Mouse (Mus musculus) hindbrain, embryonic 11.5 days (tissue): Measurements from ENCODE around the gene Coa3. TPM values are rescaled to one million over a fixed set of nuclear protein-coding genes. Genes with fewer than 3 reads are reported as not detected.

Experiments
- ATAC-seq: fragments of 200-750 bp; cut with Nextera tagmentation; 2 replicates; pipeline ENCODE4 v1.8.0; 2017; ENCODE audit warnings: mild to moderate bottlenecking, moderate TSS enrichment, moderate library complexity; ENCODE audit not compliant: low FRiP score
- DNase-seq: peaks from one replicate; pipeline ENCODE4 v3.0.0-alpha.2; 2015; ENCODE audit warnings: low spot score
- H3K27ac ChIP-seq: fragments of 300-500 bp; sonication (generic); 2 replicates; pipeline ENCODE4 v1.5.1; 2014; ENCODE audit warnings: mild to moderate bottlenecking, low read depth, low read length
- H3K27me3 ChIP-seq: fragments of 300-500 bp; sonication (generic); 2 replicates; pipeline ENCODE4 v1.6.1; 2014; ENCODE audit warnings: mild to moderate bottlenecking, low read length, moderate library complexity, mixed read lengths; ENCODE audit not compliant: control insufficient read depth, insufficient read depth
- H3K36me3 ChIP-seq: fragments of 300-500 bp; sonication (generic); 2 replicates; pipeline ENCODE4 v1.6.1; 2014; ENCODE audit warnings: mild to moderate bottlenecking, low read length, moderate library complexity, mixed read lengths; ENCODE audit not compliant: control insufficient read depth, insufficient read depth
- H3K4me1 ChIP-seq: fragments of 300-500 bp; sonication (generic); replicated peaks from 2 replicates; pipeline ENCODE4 v1.6.1; 2014; ENCODE audit warnings: low read length, mixed read lengths; ENCODE audit not compliant: control insufficient read depth, insufficient read depth
- H3K4me2 ChIP-seq: fragments of 300-500 bp; sonication (generic); replicated peaks from 2 replicates; pipeline ENCODE4 v1.6.1; 2014; ENCODE audit warnings: mild to moderate bottlenecking, low read depth, low read length
- H3K4me3 ChIP-seq: fragments of 300-500 bp; sonication (generic); 2 replicates; pipeline ENCODE4 v1.5.1; 2014; ENCODE audit warnings: low read depth, low read length
- H3K9ac ChIP-seq: fragments of 300-500 bp; sonication (generic); 2 replicates; pipeline ENCODE4 v1.6.1; 2014; ENCODE audit warnings: low read depth, low read length
- H3K9me3 ChIP-seq: fragments of 300-500 bp; sonication (generic); 2 replicates; pipeline ENCODE4 v1.6.1; 2016; ENCODE audit warnings: low read length; ENCODE audit not compliant: control insufficient read depth
- WGBS: fragments of 180-500 bp; shearing (Covaris S2); extraction: QIAGEN DNeasy Blood & Tissue Kit; methylation state at CpG from one replicate; pipeline ENCODE4 v1.1.7; 2014; 5-methylcytosine and 5-hydroxymethylcytosine counted together
- polyA plus RNA-seq: library from polyadenylated mRNA; unstranded; fragments of >200 nt; fragmentation: Nextera tagmentation; extraction: Ambion mirVana; gene quantifications from 2 replicates; pipeline ENCODE4 v1.2.1, GENCODE M21; 2014

Gene Coa3
- polyA plus RNA-seq, 1 experiment from 2014 or later: 213 TPM

DNA sequence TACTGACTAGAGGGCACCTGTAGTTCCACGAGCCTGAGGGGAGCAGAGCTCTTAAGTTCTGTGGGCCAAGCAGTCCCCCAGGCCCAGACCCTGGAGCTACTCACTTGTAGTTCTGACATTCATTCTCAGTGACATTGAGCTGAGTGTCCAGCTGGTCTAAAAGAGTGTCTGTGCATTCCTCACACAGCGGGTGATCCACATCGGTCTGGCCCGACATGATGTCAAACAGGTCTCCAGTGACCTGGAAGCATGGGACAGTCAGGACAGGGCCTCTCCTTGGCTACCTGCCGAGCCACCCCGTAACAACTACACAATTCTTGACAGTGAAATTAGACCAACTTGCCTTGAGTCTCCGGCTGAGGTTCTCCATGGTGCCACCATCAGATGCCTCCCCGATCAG is 16.3 kb upstream of the Coa3 start:
- 87% methylated on average over 8 of the region's 8 CpGs for WGBS
- H3K27me3 ChIP-seq: no peaks in the 10 kb centered on the region
- H3K27ac ChIP-seq: no peak overlapping the region
- H3K36me3 ChIP-seq: peaks cover 5% of the 10 kb centered on the region
- no peaks in the 10 kb centered on the region for H3K9me3 ChIP-seq
- ATAC-seq: no peak
- H3K4me3 ChIP-seq: no peak overlapping the region
- H3K4me2 ChIP-seq: no peak overlapping the region
- no peak overlapping the region for H3K9ac ChIP-seq
- no peaks in the 10 kb centered on the region for H3K4me1 ChIP-seq
- DNase-seq: no peak

- no peaks in the 10 kb centered on the region for H3K9me3 ChIP-seq
- no peak overlapping the region for H3K4me2 ChIP-seq
- peaks cover 7% of the 10 kb centered on the region for H3K36me3 ChIP-seq
- ATAC-seq: no peak
- DNase-seq: no peak
- H3K27me3 ChIP-seq: no peaks in the 10 kb centered on the region
- no peak overlapping the region for H3K9ac ChIP-seq
- no peaks in the 10 kb centered on the region for H3K4me1 ChIP-seq
- 96% methylated on average over 8 of the region's 8 CpGs for WGBS
- no peak overlapping the region for H3K27ac ChIP-seq
- H3K4me3 ChIP-seq: no peak overlapping the region
Measured at GRCm38 (mm10) chr11:101291231-101291630, 12.3 kb upstream of the Coa3 start.

- Histone ChIP-seq H3K4me2 (no peak overlapping the region), H3K27ac (no peak overlapping the region), H3K9ac (no peak overlapping the region), H3K9me3 (no peaks in the 10 kb centered on the region), H3K4me3 (no peak overlapping the region), H3K4me1 (no peaks in the 10 kb centered on the region), H3K27me3 (no peaks in the 10 kb centered on the region), H3K36me3 (0 out of 2 replicates have a peak, but pooled peaks cover 2% of the 10 kb centered on the region)
- DNase-seq (no peak), ATAC-seq (no peak)
- 89% methylated on average over 9 of the region's 9 CpGs for WGBS
Measured at GRCm38 (mm10) chr11:101287306-101287705, 8.4 kb upstream of the Coa3 start.

GRCm38 (mm10) chr11:101283805-101284204 is 4.9 kb upstream of the Coa3 start:
- ATAC-seq: no peak
- Histone ChIP-seq H3K4me3 (no peak overlapping the region), H3K9me3 (no peaks in the 10 kb centered on the region), H3K27ac (no peak overlapping the region), H3K9ac (no peak overlapping the region), H3K4me1 (no peaks in the 10 kb centered on the region), H3K27me3 (no peaks in the 10 kb centered on the region), H3K36me3 (0 out of 2 replicates have a peak, but pooled peaks cover 2% of the 10 kb centered on the region), H3K4me2 (no peak overlapping the region)
- no peak for DNase-seq
- WGBS: 57% methylated on average over 4 of the region's 4 CpGs

GRCm38 (mm10) chr11:101282896-101283295 is 4.0 kb upstream of the Coa3 start:
- DNase-seq (no peak), ATAC-seq (no peak)
- Histone ChIP-seq H3K36me3 (0 out of 2 replicates have a peak, but pooled peaks cover 2% of the 10 kb centered on the region), H3K9me3 (no peaks in the 10 kb centered on the region), H3K9ac (no peak overlapping the region), H3K4me1 (peaks cover 3% of the 10 kb centered on the region), H3K4me2 (no peak overlapping the region), H3K27ac (no peak overlapping the region), H3K27me3 (no peaks in the 10 kb centered on the region), H3K4me3 (no peak overlapping the region)
- WGBS: 28% methylated on average over 5 of the region's 5 CpGs

DNA sequence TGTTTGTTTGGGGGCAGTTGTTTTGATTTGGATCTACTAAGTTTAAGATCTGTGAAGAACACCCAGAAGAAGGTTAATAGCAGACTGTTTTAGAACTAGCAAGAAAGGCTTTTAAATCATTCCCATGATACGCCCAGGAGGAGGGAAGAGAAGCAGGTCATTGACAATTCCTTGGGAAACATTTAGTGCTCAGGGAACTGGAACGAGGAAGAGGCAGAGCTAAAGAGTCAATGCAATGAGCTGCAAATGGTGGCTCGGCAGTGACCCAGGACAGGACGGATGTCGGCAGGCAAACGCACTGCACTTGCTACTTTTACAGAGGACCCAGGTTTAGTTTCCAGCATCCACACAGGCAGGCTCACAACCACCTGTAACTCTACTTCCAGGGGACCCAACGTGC is 1.9 kb upstream of the Coa3 start:
- H3K36me3 ChIP-seq: no peaks in the 10 kb centered on the region
- no peak for DNase-seq
- no peak overlapping the region for H3K4me3 ChIP-seq
- H3K4me1 ChIP-seq: peaks cover 11% of the 10 kb centered on the region
- no peak overlapping the region for H3K4me2 ChIP-seq
- ATAC-seq: no peak
- H3K27me3 ChIP-seq: no peaks in the 10 kb centered on the region; the same call in 1 of the 2 replicates
- H3K9me3 ChIP-seq: no peaks in the 10 kb centered on the region
- 49% methylated on average over 7 of the region's 7 CpGs for WGBS
- H3K27ac ChIP-seq: no peak overlapping the region
- no peak overlapping the region for H3K9ac ChIP-seq

GRCm38 (mm10) chr11:101279193-101279569 is 267 bp upstream of the Coa3 start:
- ATAC-seq (no peak; the same call in 1 of the 2 replicates), DNase-seq (no peak)
- Histone ChIP-seq H3K9ac (peak overlapping the region; percentile 31; the same call in 1 of the 2 replicates), H3K4me2 (peak overlapping the region; percentile 35), H3K27ac (no peak overlapping the region), H3K4me1 (peaks cover 11% of the 10 kb centered on the region), H3K9me3 (no peaks in the 10 kb centered on the region), H3K27me3 (no peaks in the 10 kb centered on the region; the same call in 1 of the 2 replicates), H3K36me3 (no peaks in the 10 kb centered on the region), H3K4me3 (peak overlapping the region; percentile 76; the same call in 1 of the 2 replicates)
- WGBS: 60% methylated on average over 14 of the region's 14 CpGs

DNA sequence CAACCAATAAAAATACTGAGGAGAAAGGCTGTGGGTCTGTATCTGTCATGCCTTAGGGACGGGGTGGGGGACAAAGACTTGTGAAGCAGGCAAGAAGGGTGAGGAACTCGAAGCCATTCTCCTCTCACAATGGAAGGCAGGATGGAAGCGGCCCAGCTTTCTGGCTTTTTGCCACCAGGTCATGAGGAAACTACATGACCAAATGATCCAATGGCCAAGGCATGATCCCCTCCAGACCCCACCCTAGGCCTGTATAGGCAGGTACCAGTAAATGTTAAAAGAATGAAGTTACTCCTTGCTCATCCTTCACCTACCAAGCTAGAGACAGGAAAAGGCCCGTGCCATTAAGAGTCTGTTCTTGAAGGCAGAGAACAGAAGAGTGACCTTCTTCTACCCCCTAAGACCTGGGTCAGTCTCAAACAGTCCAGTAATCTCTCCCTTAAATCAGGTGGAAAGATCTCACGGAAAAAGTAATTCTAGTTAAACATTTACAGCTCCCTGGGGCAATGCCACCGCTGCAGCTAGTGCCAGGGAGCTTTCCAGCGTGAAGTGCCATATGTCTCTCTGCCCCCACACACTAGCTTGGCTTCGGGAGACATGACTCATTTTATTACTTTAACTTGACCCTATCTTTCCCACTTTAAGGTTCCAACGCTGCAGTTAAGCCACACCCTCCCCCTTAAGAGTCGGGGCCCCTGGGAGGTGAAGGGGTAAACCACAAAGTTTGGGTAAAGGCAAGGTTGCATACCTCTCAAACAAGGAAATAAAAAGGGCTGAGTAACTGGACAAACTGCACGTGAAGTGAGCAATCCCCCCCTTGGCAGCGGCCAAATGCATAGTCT is 1.3 kb downstream of the Coa3 start:
- no peak for DNase-seq
- ATAC-seq: no peak
- H3K27ac ChIP-seq: no peak overlapping the region
- H3K9ac ChIP-seq: peak overlapping the region; percentile 80
- H3K36me3 ChIP-seq: no peaks in the 10 kb centered on the region
- H3K4me2 ChIP-seq: peak overlapping the region; percentile 83
- no peaks in the 10 kb centered on the region for H3K9me3 ChIP-seq
- peak overlapping the region; percentile 76 for H3K4me3 ChIP-seq
- no peaks in the 10 kb centered on the region; the same call in 1 of the 2 replicates for H3K27me3 ChIP-seq
- H3K4me1 ChIP-seq: peaks cover 11% of the 10 kb centered on the region
- 72% methylated on average over 12 of the region's 12 CpGs for WGBS
